Mouse (Mus musculus): ENCODE measurements at regions not wholly inside any gene's neighbourhood (a gene's known extent, or its start where the extent isn't known, plus 50 kb on each side); places are given as distances from the start of the nearest gene placed in this dataset.

DNA sequence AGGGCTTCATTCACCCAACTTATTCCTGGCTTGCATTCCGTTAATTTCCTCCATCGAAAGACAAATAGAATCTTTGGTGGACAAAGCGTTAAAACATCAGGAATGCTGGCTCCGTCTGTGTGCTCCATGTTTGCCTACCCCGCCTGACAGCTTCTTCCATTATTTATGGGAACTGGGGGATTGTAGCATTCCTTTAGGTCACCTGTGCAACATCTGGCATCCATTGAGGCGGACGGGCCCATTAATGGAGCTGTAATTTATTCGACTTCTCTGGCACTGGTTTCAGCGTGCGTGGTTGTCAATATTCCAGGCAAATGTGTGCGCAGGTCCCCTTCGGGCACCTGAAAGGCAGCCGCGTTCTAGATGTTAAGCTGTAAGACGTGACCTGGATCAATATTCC, 196.9 kb downstream of the Thbs2 start:
- no peak for DNase-seq (ENCODE audit: low spot score in 2 of 2)

DNA sequence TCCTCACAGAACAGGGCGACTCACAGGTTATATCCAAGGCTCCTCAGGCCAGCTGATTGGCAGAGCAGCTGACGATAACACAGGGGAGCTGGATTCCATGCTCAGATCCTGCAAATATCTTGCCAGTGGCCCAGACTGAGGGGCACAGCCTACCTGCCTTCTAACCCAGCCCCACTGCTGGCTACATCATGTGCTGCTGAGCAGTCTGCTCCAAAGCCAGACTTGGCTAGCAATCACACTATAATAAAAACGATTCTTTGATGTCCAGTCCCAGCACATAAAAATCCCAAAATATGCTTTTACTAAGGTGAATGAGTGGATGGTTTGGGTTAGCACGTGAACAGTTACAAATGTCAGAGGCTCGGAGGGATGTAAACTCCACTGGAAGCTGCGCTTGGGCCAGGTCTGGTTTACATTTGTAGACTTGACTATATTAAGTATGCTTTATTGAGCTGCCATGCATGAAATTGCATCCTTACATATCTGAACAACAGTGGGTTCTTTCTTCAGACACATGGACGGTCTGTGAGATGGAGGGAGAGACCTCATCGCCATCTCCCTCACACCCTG, 200.2 kb downstream of the Thbs2 start:
- DNase-seq (ENCODE audit: low spot score in 2 of 2): no peak

DNA sequence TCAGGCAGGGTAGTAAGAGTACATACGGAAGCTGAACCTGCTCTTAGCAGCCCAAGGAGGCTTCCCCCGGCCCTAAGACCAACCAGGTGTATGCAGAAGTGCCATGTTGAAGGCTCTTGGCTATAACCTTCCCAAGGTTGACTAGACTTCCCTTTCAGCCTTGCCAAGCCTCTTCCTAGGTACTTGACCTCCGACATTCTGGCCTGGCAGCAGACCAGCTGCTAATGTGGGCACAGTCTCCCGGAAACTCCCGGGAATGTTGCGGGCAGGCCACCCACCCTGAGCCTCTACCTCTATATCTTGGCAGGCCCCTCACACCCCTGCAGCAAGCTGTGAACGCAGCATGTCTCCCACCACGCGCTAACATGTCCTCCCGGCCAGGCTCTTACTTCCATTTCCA, 201.1 kb downstream of the Thbs2 start:
- DNase-seq (ENCODE audit: low spot score in 2 of 2): no peak

DNA sequence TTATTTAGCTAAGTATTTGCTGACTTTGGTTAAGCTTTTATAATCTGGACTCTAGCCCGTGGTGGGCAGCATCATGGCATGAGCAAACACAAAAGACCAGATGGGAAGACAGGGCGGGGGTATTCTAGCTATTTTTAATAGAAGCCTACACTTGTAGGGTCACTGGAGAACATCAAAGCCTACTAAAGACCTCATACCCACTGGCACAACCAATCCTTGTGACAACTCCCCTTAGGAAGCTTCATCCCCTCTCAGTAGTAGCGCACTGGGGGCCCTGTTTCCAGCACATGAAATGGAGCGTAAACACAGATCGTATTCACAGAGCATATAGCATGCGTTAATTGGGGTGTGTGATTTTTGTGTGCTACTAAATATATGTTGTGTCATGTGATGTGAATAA, 202.4 kb downstream of the Smoc2 start:
- DNase-seq (ENCODE audit: low spot score in 2 of 2): no peak

DNA sequence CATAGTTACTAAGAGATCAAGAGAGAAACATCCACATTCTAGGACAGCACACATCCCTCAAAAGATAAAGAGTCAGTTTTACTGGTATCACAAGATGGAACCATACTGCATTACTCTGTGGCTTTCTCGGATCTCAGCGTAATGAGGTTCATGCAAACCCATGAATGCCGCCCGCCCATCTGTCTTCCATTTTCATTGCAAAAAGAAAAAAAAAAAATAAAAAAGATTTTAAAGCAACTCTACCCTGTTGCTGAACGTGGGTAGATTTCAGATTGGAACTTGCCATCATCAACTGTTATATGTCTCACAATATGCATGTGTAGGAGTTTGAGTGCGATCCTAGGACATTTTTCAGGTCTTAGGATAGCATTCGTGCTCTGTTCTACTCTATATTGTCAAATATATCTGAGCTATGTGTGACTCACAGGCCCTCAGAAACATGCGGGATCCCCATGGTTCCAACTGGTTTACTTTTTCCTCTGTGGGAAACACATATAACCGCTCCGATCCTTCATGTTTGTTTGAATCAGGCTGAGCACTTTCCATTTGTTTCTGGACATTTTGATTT, 199.7 kb downstream of the Smoc2 start:
- no peak for DNase-seq (ENCODE audit: low spot score in 2 of 2)

DNA sequence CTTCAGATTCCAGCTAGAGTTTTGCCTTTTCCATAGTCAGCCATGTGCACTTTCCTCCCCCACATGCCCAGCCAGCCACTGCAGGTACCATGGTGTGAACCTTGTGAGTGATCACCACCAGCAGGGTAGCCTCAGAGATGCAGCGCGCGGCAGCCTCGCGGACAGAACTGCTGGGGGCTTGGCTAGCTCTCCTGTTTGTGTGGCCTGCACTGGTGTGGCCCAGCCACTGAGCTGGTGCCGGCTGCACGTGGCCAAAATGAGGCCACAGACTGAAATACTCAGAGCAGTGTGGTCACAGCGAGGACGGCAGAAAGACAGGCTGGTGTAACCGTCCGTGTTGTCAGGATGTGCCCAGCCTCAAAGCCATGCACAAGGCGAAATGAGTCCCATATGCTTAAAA, 197.4 kb downstream of the Smoc2 start:
- DNase-seq (ENCODE audit: low spot score in 2 of 2): no peak

DNA sequence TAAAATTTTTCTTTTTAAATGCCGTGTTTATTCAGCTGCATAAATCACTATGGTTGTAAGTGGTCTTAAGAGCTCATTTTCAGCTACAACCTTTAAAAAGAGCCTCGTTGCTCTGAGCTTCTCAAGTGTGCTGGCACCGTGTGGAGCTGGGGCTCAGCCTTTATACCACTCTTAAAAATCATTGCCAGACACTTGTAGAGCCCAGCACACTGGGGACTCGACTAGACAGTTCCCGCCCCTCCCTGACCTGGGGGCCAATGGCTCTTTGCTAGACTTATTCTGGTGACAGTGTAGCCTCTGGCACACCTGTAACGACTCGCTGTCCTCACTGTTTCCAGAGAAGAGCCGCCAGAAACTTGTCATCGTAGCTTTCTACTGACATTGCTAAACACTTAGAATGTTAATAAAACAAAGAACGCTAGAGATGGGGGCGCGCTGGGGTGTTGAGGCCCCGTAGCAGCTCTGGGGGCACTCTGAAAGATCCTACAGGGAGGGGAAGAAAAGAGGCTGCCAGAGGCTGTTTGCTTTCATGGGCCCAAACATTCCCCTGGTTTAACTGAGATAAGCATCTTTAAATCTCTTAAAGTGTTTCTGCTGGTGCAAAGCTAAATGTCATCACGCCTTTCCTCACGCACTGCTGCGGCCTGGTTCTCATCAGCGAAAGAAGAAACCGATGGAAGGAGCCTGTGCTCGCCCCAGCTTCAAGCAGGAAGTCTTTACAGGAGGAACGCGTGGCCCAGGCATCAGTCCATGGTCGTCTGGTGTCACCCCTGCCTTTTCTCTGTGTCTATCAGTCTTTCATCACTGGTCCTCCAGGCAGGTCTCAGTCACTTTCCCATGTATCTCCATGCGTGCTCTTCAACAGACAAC, 196.7 kb downstream of the Smoc2 start:
- no peak for DNase-seq (ENCODE audit: low spot score in 2 of 2)

DNA sequence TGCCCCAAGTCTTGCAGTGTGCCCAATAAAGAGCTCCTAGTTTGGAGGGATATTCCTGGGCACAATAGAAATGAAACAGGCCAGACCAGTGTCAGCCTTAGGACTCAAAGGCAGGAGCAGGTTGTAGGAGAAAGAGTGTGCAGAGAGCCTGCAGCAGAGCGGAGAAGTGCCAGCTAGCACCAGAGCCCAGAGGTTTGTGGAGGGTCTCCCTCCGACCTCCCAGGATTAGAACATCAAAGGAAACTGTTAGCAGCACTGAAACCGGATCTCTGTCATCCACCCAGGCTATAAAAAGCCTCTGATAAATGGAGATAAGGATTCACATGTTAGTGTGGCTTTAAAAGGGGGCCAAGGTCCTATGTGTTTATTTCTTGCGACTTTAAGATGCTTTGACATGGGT, 196.0 kb downstream of the Smoc2 start:
- no peak for DNase-seq (ENCODE audit: low spot score in 2 of 2)

DNA sequence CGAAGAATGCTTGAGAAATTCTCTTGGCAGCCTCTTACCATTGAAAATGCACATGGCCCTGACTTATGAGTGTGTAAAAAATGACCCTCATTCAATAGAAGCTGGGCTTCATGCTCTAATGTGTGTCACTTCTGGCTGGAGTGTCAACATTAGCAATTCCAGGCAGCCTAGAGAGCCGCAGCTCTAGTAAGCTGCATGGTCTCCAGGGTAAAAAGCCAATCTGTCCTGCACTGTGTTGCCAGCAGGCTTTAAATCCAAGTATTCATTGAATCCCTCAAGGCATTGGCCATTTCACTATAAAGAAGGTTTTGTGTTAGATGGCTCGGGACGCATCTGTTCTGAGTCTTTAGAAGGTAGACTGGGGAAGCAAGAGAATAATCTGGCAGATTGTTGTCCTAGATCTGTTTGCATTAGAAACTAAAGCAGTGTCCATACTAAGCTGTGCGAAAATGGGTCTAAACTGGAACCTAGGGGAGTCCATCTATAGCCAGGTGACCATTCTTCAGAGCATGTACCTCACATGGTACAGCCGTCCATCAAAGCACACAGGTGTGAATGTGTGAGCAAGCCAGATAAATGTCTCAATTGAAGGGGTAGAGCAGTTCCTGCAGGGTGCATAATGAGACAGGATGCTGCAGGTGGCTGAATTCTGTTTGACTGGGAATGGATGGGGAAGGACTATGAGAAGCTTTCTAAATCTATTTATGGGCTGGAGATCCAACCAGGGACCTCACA, 189.6 kb downstream of the Smoc2 start:
- DNase-seq (ENCODE audit: low spot score in 2 of 2): no peak

DNA sequence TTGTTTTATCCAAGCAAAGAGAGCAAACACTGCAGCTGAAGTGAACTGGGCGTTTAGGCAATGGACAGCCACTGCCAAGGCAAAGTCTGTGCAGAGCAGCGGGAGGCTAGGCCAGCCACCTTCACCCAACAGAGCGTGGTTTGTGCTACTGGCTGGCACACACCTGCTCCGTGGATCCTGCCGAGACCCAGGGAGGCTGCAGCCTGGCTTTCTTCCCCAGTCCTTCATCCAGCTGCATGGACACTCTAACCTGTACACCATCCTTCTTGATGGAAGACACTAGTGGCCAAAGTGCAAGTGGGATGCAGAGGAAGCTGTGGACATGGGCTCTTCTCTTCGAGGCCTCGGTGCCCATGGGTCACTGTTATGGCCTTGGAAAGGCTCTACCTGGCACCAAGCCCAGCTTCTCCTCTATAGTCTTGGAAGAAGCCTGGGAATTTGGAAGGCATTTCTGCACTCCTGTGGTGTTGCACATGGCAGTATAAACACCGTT, 176.0 kb downstream of the Smoc2 start:
- no peak for DNase-seq (ENCODE audit: low spot score in 2 of 2)

Measured in spleen, postnatal 4 days (tissue).